Mouse (Mus musculus) E14TG2a.4 (cell line): ENCODE results near the gene Cox10.
A peak's percentile ranks its signal among the peaks of the same experiment; 100 is the strongest.

Source experiments
- H3K27me3 ChIP-seq: 2 replicates; pipeline ENCODE4 v1.6.1; 2014; ENCODE audit warnings: low read length, control low read depth; ENCODE audit not compliant: insufficient read depth
- H3K36me3 ChIP-seq: 2 replicates; pipeline ENCODE4 v1.6.1; 2014; ENCODE audit warnings: low read length, control low read depth; ENCODE audit not compliant: insufficient read depth
- H3K4me1 ChIP-seq: replicated peaks from 2 replicates; pipeline ENCODE4 v1.6.1; 2014; ENCODE audit warnings: low read depth, low read length, control low read depth
- H3K4me3 ChIP-seq: replicated peaks from 2 replicates; pipeline ENCODE4 v1.5.1; 2014; ENCODE audit warnings: mild to moderate bottlenecking, low read length
- H3K9me3 ChIP-seq: 2 replicates; pipeline ENCODE4 v1.6.1; 2014; ENCODE audit warnings: low read length, control low read depth
- CTCF ChIP-seq: conservative IDR thresholded peaks from 2 replicates; pipeline ENCODE4 v1.5.1; 2014; ENCODE audit warnings: low read length
- NANOG ChIP-seq: IDR thresholded peaks from 2 replicates; pipeline ENCODE4 v1.6.1; 2014; ENCODE audit warnings: borderline replicate concordance, low read length, mixed read lengths
- POU5F1 ChIP-seq: IDR thresholded peaks from 2 replicates; pipeline ENCODE4 v1.6.1; 2014; ENCODE audit warnings: low read length, borderline replicate concordance

The Cox10 gene

DNA sequence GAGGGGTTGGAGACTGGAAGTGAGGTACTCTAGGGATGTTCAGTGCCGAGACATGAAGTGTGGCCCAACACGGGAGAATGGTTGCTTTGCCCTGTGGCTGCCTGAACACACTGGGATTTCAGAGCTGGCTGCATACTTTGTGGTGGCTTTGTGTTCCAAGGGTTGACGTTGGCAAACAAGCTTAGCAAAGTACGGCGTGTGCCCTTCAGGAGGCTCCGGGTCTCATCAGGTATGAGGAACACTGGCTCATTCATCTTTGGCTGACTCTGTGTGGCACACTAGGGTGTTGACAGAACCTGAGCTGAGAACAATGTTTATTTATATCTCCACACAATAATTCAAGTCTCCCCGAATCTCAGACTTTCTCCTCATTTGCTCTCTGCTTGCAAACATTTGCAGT lies 11.9 kb upstream of the Cox10 start:
- Histone ChIP-seq H3K9me3 (no peaks in the 10 kb centered on the region), H3K4me3 (no peak overlapping the region), H3K27me3 (no peaks in the 10 kb centered on the region), H3K36me3 (no peaks in the 10 kb centered on the region), H3K4me1 (peaks cover 26% of the 10 kb centered on the region)
- no peak for TF ChIP-seq POU5F1
- no peak for TF ChIP-seq CTCF
- TF ChIP-seq NANOG = no peak

DNA sequence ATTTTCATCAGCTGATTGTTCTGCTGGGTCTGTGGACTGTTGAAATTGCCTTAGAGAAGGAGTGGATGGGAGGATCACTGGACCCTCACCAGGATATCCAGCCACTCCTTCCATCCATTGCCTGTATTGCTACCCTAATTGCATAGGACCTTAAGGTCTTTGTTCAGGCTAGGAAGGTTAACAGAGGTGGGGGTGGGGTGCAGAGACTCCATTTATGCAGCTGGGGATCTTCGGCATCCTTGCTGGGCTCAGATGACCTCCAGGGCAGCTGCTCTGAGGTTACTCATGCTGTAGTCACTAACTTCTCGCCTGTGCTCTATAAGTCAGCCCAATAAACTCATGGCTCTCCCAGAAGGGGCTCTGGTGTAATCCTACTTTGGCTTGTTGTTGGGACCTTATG lies 10.4 kb upstream of the Cox10 start:
- Histone ChIP-seq H3K36me3 (no peaks in the 10 kb centered on the region), H3K27me3 (no peaks in the 10 kb centered on the region), H3K4me3 (no peak overlapping the region), H3K9me3 (no peaks in the 10 kb centered on the region), H3K4me1 (peaks cover 26% of the 10 kb centered on the region)
- TF ChIP-seq CTCF (no peak), NANOG (peak; percentile 72; the same call in 1 of the 2 replicates)

DNA sequence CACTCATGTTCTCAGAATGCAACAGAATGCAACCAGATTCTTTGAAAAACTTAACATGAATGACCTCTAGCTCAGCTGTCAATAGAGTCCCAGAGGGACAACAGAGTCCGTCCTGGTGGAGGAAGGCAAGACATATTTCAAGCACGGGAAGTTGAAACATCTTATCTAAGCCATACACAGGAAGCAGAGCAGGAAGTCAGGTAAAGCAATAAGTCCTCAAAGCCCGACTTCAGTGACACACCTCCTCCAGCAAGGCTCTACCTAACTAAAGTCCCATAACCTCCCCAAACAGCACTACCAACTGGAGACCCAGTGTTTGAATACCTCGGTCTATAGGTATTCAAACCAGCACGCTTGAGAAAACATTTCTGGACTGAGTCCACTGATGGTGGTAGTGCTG lies 6.6 kb upstream of the Cox10 start:
- H3K4me3 ChIP-seq = no peak overlapping the region
- no peak for TF ChIP-seq CTCF
- no peak for TF ChIP-seq NANOG
- TF ChIP-seq POU5F1 = no peak
- H3K36me3 ChIP-seq = peaks cover 8% of the 10 kb centered on the region; the same call in 1 of the 2 replicates
- H3K4me1 ChIP-seq = peaks cover 26% of the 10 kb centered on the region
- H3K9me3 ChIP-seq = 0 out of 2 replicates have a peak, but pooled peaks cover 2% of the 10 kb centered on the region
- no peaks in the 10 kb centered on the region for H3K27me3 ChIP-seq

DNA sequence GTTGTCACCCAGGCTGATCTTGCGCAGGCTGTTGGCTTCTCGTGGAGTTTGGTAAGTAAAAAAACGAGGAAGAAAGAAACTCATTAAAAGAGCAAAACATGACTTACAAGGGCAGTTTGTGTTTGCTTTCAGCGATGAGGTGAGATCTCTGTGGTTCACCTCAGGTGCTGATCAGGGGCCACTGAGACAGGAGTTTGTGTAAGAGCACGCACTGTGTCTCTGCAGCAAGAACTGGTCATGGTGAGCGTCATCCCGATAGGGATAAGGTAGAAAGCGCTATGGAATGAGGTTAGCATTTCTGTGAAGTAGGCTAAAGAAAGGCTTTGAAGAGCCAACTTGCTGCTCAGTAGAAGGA lies 436 bp upstream of the Cox10 start:
- TF ChIP-seq NANOG = no peak
- no peak for TF ChIP-seq POU5F1
- TF ChIP-seq CTCF = no peak
- Histone ChIP-seq H3K4me1 (peaks cover 22% of the 10 kb centered on the region), H3K36me3 (peaks cover 14% of the 10 kb centered on the region; the same call in 1 of the 2 replicates), H3K4me3 (peak overlapping the region; percentile 100), H3K9me3 (0 out of 2 replicates have a peak, but pooled peaks cover 2% of the 10 kb centered on the region), H3K27me3 (no peaks in the 10 kb centered on the region)

DNA sequence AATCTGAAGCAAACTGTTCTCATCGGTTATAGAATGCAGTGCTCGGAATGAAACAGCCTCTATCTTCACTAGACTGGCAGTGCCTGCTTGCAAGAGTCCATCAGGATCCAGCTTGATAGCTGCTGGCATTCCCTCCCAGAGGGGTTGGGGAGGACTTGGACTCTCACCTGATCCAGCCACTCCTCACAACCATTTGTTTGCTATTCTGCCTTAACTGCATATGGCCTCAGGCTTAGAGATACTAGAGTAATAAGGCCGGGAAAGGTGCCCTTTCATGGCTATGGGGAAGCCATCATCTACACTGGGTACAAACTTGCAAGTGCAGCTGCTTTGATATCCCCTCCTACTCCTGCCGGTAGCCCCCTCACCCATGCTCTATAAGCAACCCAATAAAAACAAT lies 3.1 kb downstream of the Cox10 start:
- Histone ChIP-seq H3K36me3 (peaks cover 28% of the 10 kb centered on the region), H3K27me3 (no peaks in the 10 kb centered on the region), H3K4me1 (peaks cover 22% of the 10 kb centered on the region), H3K4me3 (no peak overlapping the region), H3K9me3 (no peaks in the 10 kb centered on the region)
- TF ChIP-seq POU5F1 = no peak
- no peak for TF ChIP-seq CTCF
- TF ChIP-seq NANOG = no peak

DNA sequence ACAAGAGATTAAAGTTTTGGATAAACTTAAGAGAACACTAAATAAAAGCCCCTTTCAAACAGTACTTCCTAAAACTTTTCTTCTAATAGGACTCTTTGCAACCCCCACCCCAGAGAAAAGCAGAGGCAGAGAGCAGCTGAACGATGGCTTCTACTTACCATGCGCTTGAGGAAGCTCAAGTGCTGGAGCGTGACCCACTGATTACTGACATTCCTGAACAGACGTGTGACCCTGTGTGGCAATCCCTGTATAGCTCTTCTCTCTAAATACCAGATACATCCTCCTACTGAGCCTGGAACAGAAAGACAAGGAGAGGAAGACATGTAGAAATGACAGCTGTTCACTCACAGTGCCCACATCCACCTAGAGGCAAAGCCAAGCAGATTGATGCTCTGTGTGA lies 5.9 kb downstream of the Cox10 start:
- TF ChIP-seq CTCF (no peak), POU5F1 (no peak), NANOG (no peak)
- no peaks in the 10 kb centered on the region for H3K27me3 ChIP-seq
- H3K4me3 ChIP-seq = no peak overlapping the region
- peaks cover 8% of the 10 kb centered on the region for H3K4me1 ChIP-seq
- peaks cover 55% of the 10 kb centered on the region for H3K36me3 ChIP-seq
- no peaks in the 10 kb centered on the region for H3K9me3 ChIP-seq

DNA sequence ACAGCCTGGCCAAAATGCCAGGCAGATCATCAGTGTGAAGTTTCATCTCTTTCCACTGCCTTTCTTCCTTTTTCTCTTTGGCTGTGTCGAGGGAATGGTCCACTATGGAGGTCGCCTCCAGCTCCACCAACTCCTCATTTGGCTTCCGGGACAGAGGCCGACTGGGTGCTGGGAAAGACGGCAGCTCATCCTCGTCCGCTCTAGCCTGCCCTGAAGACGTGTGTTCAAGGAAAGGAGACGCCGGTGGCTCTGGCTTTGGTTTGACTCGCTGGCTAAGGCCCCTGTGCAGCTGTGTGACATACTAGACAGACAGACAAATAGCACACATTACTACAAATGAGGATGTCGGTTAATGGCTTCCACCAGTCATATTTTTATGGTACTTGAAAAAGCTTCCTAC lies 7.7 kb downstream of the Cox10 start:
- no peaks in the 10 kb centered on the region for H3K4me1 ChIP-seq
- H3K9me3 ChIP-seq = no peaks in the 10 kb centered on the region
- H3K27me3 ChIP-seq = no peaks in the 10 kb centered on the region
- TF ChIP-seq POU5F1 = no peak
- no peak for TF ChIP-seq NANOG
- TF ChIP-seq CTCF = no peak
- H3K36me3 ChIP-seq = peaks cover 73% of the 10 kb centered on the region
- no peak overlapping the region for H3K4me3 ChIP-seq

DNA sequence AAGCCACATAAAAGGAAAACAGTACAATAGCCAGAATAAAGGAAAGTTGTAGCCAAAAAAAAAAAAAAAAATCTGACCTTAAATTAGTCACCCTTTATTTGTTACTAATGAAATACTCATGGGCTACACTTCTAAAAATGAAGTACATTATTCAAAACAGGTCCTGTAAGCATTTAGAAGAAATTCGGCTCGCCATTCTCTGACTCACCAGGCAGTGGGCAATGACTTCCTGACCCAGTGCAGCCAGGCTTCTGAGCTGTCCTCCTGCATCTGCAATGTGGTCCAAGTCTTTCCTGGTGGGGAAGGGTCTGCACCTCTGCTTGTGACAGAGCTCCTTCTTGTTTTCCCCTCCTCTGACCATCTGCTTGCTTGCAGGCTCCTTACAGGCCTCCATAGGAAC lies 13.3 kb downstream of the Cox10 start:
- Histone ChIP-seq H3K36me3 (peaks cover 71% of the 10 kb centered on the region), H3K4me1 (no peaks in the 10 kb centered on the region), H3K27me3 (no peaks in the 10 kb centered on the region), H3K4me3 (no peak overlapping the region), H3K9me3 (no peaks in the 10 kb centered on the region)
- TF ChIP-seq CTCF (no peak), NANOG (no peak), POU5F1 (no peak)

DNA sequence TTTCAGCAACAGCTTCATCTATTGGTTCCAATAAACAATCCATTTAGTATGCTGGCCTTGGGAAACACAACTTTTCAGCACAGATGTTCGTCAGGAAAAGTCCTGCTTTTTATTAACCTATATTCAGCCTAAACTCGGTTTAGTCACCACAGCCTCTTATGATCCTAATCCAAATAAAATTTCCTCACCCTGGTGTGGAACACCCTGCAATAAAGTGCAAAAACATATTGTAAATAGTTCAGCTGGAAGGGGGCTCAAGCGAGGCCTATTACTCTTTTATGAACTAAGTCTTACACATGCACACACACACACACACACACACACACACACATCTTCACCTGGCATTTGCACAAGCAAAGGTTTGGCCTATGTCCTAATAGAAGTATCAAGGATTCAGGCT lies 16.1 kb downstream of the Cox10 start:
- TF ChIP-seq POU5F1 (no peak), NANOG (no peak), CTCF (no peak)

More for the DNA sequence above, 16.1 kb downstream of the Cox10 start:
- Histone ChIP-seq H3K4me1 (0 out of 2 replicates have a peak, but pooled peaks cover 3% of the 10 kb centered on the region), H3K4me3 (no peak overlapping the region), H3K9me3 (no peaks in the 10 kb centered on the region), H3K27me3 (no peaks in the 10 kb centered on the region), H3K36me3 (peaks cover 68% of the 10 kb centered on the region)
